Mouse (Mus musculus) cerebellum, adult 18-20 months (tissue): Measurements from ENCODE around the gene Znrd1.
A peak's percentile ranks its signal among the peaks of the same experiment; 100 is the strongest.

Experiments
- DNase-seq, 2 experiments: peaks; one replicate each; pipeline ENCODE4 v3.0.0; 2021

Znrd1 gene

DNA sequence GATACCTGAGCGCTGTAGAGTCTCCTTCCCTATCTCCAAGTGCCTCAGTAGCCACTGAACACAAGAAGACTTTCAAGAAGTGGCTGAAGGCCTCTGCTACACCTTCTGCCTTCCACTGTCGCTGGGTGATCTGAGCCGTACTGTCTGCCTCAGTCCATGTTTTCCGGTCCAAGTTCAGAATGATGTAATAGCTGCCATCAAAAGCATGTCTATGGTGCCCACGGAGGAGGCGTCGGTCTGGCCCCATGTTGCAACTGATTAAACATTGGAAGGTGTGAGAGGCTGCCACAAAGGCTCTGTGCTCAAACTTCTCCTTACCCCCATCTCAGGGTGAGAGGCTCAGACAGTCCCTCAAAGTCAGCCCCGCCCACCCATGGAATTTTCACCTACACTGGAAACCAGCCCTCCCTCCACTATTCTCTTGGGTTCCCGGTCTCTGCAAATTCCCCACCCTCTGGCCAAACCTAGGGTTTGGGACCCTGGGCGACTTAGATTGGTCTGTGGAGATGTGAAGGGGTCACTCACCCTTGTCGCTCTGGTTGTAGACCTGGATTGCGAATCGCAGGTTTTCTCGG is 12.0 kb upstream of the Znrd1 start:
- no peak for DNase-seq

DNA sequence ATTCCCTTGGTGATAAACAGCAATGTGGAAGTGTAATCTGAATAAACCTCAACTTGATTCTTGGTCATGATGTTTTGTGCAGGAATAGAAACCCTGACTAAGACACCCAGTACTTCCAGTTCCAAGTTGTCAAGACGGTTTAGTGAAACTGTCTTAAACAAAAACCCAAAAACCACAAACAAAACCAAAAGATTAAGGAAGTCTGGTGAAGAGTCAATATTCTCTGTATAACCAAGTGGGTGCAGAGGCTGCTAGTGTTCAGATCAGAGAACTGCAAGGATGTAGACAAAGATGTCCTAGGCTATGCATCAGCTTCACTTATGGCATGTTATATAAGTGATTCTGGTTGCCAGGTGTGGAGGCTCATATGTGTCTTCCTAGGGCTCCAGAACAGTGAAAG is 8.5 kb upstream of the Znrd1 start:
- no peak for DNase-seq

DNA sequence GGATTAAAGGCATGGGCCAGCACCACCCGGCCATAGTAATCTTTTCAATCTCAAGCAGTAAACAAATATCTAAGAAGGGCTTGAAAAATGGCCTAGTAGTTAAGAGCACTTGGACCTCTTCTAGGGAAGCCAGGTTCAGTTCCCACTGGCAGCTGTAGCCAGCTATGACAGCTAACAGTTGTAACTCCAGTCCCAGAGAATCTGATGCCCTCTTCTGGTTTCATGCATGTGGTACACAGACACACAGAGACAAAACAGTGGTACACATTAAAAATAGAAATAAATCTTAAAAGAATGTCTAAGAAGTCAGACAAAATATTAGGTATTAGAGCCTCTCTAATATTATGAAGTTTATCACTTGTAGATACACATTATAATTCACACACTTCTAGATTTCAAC is 2.8 kb upstream of the Znrd1 start:
- no peak for DNase-seq

DNA sequence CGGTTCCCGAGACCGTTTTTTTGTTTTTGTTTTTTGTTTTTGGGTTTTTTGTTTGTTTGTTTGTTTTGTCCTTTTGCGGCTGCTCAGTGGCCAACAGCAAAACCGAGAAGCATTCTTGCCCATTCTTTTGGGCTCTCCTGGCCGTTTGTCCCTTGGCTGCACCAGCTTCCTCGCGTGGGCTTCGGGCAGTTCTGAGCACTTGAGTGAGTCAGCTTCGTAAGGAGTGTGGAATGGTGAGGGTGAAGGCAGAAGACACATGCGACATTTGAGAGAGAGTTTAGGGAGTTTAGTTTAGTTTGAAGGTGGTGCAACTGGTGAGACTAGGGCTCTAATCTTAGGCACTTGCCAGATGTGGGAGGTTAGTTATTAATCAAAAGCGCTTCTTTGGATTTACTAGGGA is 525 bp upstream of the Znrd1 start:
- DNase-seq = no peak

DNA sequence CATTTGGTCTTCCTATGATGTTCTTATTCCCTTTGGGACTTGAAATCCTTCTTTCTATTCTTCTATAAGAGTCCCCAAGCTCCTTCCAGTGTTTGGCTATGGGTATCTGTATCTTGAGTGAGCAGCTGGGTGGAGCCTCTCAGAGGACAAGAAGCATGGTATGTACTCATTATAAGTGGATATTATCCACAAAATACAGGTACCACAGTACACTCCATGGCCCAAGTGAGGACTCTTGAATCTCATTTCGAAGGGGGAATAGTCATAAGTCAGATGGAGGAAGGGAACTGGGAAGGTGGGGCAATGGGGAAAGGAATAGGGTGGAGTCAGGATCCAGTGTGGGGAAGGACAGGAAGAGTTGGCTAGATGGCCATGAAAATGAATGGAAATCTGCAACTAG is 5.3 kb downstream of the Znrd1 start:
- no peak for DNase-seq

DNA sequence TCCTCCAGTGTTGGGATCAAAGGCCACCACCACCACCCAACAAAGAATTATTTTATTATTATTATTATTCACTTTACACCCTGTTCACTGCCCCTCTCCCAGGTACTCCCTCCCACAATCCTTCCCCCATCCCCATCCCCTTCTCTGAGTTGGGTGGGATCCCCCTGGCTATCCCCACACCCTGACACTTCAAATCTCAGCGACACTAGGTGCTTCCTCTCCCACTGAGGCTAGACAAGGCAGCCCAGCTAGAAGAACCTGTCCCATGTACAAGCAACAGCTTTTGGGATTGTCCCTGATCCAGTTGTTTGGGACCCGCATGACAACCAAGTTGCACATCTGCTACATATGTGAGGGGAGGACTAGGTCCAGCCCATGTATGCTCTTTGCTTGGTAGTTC is 5.7 kb downstream of the Znrd1 start:
- DNase-seq = no peak

DNA sequence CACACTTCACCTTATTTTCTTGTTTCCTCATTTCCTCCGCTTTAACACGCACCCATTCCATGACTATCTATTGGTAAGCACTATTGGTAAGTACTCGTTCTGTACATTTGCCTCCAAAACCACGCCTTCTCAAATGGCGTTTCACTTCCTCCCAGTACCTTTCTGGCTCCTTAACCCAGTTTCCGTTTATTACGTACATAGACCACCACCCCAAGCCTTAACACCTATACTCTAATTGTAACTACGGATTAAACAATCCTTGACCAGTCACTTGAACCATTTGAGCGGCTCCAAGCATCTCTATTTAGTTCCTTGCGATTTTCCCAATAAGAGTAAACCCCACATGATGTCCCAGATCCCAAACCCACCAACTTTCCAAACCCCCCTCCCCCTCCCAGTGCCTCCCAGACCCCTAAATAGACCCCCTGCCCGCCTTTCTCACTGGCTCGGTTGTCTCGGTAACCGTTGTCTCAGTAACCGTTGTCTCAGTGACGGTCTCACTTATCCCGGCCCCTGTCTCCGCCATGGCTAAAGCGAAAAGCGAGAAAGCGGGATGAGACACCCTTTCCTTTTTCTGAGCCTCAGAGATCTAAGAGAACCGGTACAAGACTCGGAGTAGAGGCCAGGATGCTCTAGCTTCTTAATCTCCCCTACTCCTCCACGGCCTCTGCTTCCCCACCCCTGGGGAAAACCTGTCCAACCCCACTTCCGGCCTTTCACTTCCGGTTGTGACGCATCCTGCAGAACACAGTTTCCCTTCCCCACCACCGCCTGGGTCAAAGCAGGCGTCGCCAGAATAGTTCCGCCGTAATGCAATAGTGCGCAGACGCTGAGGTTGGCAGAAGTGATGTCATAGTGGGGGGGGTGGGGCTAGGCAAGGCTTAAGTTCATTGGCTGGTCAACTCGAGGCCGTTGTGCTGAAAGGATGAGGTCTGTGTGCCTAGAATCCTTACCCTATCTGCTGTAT is 7.1 kb downstream of the Znrd1 start, which contains the start of gene Ppp1r11:
Ppp1r11 (minus strand) TSS at position 761 of the 967 bp plus-strand sequence.
- DNase-seq = peak; percentile 93 to 98

DNA sequence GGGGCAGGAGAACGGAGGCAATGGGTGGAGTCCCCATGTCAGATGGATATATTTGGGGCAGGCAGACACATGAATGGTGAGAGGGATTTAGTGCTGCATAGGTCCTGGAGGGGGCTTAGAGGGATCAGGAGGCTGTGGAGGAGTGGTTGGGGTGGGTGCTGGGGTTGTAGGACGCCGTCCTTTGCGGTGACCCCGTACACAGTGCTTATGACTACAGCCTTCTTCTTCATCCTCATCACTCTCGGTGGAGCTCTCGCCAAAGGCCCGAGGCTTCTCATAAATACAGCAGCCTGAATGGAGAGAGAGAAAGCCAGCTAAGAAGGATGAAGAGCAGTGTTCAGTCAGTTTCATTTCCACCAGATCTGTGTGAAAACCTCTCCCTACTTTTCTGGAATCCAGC is 9.1 kb downstream of the Znrd1 start:
- DNase-seq = no peak

DNA sequence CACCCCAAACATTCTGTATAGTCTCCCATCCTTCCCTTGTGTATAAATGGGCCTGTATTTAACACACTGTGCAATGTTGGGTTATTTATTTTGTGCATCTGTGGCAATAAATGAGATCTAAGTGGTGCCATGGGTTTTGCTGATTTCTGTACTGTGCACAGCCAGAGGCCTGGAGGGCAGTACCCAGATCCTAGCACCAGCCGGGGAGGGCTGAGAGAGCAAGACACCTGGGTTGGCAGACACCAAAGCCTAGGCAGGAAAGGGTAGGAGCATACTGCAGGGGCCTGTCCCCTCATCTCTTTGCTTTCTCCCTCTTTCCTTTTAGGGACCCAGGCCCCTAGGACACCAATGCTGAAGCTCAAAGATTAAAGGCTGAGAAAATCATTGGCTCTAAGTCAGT is 10.1 kb downstream of the Znrd1 start:
- DNase-seq = no peak

DNA sequence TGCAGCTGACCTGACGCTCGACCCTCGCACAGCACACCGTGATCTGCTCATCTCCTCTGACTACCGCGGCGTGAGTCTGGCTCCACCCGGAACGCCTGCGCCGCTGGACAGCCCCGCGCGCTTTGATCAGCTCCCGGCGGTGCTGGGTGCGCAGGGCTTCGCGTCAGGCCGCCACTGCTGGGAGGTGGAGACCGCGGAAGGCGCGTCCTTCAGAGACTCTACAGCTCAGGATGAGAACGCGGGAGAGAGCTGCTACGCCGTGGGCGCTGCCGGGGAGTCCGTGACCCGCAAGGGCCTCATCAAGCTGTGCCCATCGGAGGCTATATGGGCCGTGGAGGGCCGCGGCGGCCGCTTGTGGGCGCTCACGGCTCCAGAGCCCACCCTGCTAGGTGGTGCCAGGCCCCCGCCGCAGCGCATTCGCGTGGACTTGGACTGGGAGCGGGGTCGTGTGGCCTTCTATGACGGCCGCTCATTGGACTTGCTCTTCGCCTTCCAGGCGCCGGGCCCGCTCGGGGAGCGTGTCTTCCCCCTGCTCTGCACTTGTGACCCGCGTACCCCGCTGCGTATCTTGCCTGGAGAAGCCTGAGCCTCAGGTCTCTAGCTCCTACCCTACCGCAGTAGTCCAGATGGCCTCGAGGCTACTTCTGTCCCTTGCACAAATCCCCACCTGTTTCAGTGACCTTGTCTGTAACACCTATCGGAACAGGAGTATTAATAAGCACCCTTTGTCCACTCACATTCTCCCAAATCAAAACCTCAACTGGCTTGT is 11.1 kb downstream of the Znrd1 start:
- DNase-seq = peak; percentile 60 to 72

DNA sequence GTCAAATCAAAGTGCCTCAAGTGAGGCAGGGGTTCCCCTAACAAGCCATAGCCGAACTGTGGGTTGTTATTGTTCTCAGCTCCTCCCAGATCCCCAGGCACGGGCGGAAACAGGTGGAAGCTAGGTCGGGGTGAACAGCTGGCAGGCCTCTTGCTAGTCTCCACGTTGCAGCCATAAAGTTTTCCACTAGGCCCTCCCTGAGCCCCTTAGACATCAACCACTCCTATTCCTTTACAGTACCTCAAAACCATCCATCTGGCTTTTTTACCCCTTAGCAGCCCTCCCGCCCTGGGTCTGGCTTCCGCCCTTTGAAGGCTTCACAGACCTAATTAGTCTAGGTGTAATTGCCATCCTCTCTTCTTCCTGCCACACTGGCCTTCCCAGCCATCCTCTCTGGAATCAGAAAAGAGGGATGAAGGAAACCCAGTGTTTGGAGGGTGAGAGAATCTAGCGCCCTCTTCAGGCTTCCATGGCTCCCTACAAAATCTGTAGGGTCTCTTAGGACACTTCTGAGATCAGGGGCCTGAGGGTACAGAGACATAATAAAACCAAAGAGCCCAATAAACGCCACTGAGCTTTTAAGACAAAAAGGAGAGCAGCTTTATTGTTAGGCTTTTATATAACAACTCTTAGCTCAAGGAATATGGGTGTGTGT is 14.1 kb downstream of the Znrd1 start:
- DNase-seq = peak in 1 of 2 experiments; percentile 34

DNA sequence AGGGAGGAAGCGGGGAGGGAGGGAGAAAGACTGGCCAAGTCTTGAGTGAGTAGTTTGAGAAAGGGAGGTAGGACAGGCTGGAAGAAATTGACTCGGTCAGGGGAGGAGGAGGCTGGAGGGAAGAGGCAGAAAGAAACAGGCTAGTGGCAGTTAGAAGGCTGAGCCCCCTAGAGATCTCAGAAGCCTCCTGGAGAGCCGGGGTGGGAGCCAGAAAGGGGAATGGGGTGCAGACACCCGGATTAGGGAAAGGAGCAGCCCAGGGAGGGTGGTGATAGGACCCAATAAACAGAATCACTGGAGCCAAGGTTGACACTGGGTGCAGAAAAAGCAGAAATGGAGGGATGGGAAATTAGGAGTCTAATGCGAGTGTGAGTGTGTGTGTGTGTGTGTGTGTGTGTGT is 14.7 kb downstream of the Znrd1 start:
- no peak for DNase-seq

DNA sequence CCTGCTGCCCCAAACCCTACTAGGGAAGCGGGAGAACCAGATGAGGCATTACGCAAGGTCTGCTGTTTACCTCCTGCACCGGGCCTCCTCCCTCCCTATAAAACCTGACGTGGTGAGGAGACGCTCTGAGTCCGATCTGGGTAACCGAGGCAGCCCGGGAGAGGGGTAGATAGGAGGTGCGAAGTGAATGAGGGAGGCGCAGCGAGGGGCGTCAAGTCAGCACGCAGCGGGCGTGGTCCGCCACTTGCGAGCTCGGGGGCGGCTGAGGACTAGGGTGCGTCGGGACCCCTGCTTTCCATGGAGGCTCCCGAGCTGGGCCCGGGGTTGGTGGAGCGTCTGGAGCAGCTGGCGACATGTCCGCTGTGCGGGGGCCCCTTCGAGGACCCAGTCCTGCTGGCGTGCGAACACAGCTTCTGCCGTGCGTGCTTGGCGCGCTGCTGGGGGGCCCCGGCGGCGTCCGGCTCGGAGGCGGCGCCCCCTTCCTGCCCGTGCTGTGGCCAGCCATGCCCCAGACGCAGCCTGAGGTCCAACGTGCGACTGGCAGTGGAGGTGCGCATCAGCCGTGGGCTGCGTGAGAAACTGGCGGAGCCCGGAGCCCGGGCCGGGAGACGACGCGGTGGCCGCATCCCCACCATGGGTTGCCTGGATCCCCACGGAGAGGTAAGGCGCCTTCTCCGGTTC is 15.4 kb downstream of the Znrd1 start, which contains the start of gene Rnf39:
Rnf39 (plus strand) TSS at position 128 of the 681 bp plus-strand sequence.
- DNase-seq = peak; percentile 56 to 68

DNA sequence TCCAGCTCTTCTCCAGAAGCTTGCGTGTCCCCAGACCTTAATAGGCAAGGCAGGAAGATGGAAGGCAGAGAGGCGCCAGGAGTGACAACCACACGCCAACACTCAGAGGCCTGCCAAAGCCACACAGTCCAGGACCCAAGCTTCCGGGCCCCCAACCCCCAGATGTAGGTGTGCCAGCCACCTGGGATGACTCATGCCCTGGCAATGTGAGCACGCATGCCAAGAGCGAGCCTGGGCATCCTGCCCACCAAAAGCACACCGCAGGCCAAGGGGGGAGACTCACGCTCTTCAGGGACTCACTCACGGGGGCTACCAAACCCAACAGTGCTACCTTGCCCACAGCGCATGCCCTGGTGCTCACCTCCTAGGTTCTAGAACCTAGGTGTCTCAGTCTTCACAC is 16.0 kb downstream of the Znrd1 start:
- DNase-seq = peak; percentile 80 to 86

DNA sequence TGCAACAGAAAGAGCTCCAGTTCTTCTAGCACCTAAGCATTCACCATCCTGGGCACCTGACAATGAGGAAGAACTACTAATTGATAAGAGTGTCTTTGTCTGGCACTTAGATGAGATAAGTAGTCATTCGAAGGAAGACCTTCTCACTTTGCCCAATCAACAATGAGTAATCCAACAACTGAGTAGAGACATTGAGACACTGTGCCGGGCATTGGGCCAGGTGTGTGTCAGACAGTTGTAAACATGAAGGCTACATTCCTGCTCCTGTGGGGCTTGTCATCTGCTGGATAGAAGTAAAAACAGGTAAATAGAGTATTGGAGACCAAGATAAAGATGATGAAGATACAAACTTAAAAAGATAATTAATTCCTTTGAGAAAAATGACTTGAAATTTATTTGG is 20.3 kb downstream of the Znrd1 start:
- DNase-seq = no peak

DNA sequence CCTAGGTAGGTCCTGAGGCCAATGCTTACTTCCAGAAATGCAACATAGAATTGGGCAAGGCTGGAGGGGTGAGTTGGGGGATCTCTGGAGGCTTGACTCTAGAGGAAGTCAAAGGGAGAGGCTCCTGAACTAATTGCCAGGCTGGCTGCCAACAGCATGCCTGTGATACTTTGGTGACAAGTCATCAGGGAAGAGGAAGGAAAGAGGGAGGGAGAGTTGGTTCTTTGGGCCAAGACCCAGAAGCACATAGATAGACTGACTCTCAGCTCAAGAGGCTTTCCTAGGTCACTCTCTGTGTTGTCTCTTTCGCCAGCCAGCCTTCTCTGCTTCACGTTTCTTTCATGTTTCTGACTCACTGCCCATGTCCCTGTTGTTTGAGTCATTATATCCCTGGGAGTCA is 26.6 kb downstream of the Znrd1 start:
- no peak for DNase-seq

DNA sequence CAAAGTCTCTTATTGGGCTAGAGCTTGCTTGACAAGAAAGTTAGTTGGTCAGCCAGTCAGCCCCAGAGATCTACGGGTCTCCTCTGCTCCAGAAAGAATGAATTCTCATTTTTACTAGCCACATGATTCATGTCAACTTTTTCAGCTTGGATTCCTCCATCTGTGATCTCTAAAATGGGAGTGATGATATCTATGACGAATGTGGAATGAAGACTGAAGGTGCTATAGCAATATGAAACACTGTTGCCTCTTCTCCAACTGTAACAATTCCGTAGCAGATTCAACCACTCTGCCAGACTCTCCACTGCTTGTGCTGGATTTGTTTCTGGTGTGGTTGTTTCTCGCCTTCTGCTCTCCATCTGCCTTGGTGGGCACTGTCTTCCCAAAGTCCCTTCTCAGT is 27.2 kb downstream of the Znrd1 start:
- no peak for DNase-seq

DNA sequence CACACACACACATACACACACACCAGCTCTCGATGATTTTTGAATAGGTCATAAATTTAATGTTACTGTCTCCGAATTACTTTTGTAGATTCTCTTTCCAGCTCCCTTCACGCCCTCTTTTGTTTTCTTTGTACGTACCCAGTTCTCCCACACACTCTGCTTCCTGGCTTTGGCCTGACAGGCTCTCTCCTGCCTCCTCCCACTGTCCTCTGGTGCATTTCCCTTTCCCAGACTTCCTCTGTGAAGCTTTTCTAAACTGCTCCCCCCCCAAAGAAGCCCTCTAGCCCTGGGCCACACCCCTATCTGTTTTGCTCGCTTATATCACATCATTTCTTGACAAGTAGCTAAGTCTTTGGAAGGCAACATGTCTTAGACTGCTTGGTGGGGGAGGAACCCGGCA is 28.1 kb downstream of the Znrd1 start:
- no peak for DNase-seq

DNA sequence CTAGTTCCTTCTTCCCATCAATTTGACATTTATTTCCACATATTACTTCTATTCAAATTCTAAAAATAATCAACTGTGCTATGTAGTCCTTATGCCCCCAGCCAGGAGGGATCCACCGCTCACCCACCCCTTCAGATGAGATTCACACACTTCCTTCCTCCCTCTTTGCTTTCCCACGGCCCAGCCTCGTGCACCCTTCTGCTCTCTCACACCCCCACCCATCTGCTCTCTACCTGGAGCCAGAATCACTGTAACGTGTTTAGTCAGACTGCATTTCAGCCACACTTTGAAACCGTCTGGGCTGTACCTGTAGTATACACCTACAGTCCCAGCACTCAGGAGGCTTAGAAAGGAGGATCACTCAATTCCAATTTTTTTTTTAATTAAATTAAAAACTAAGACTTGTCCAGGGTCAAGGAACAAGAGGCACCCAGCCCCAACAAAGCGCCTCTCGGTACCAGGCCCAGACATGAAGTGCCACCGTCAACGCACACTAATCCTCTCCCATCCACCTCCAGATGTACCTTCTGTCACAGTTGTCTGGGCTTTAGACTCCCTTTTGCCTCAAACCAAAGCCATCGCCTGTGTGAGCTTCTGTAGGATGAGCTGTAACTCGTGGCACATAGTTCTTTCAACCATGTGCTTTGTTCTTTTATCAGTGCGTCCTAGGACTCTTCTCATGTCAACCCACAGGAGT is 29.0 kb downstream of the Znrd1 start:
- no peak for DNase-seq

DNA sequence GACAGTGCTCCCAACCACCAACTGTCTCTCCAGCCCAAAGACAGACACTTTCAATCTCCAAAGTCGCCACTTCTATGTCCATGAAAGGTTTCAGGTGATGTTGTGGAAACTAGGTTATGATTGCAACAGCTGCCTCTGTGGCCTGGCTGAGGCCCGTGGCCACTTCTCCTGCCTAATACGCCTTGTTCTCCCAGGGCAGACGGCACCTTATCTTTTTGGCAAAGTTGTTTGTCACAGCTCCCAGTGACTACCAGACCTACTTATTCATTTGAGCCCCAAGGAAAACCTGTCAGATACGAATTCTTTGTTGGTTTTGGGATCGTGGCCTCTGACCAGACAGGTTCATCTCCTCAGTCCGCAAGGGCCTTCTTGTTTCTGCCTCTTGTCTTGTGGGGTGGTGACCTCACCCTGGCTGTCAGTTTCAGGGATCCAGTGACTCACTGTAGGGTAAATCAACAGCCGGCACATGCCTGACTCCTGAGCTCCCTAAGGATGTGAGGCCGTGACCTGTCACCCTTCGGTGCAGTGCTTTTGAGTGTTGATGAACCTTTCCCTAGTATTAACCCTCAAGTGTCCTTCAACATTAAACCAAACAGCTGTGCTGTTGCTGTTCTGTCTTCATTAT is 30.8 kb downstream of the Znrd1 start:
- no peak for DNase-seq

DNA sequence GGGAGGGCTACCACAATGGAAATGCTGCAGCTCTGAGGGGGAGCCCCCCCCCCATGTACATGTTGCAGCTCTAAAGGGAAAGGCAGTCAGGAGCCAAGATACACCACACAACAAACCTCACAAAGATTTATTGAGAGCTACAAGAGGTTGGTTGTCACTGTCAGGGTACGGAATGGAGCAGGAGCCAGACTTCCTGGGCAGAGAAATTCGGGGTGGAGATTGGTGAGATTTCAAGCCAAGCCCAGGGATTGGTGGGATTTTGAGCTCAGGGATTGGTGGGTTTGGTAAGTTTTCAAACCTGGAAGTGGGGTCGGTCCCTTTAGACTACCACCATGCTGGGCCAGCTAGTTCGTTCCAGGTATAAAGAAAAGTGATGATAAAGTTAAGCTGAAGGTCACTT is 34.9 kb downstream of the Znrd1 start:
- DNase-seq = no peak
